Mouse (Mus musculus): Measurements from ENCODE around the gene Ovol2.
A peak's percentile ranks its signal among the peaks of the same experiment; 100 is the strongest.

The Ovol2 gene

GRCm38 (mm10) chr2:144324218-144324617, 7.7 kb downstream of the Ovol2 start:
- DNase-seq (ENCODE audit: low spot score) = no peak

- DNase-seq (ENCODE audit: low spot score) = no peak
Observed at GRCm38 (mm10) chr2:144311372-144311771, 20.6 kb downstream of the Ovol2 start.

GRCm38 (mm10) chr2:144310273-144310672, 21.7 kb downstream of the Ovol2 start:
- DNase-seq (ENCODE audit: low spot score) = no peak

GRCm38 (mm10) chr2:144308561-144308960, 23.4 kb downstream of the Ovol2 start:
- DNase-seq (ENCODE audit: low spot score) = no peak

GRCm38 (mm10) chr2:144305721-144306294, 26.1 kb downstream of the Ovol2 start:
- DNase-seq (ENCODE audit: low spot score) = no peak

- no peak for DNase-seq (ENCODE audit: low spot score)
Observed at GRCm38 (mm10) chr2:144301101-144301500, 30.8 kb downstream of the Ovol2 start.

GRCm38 (mm10) chr2:144299749-144300669, 31.9 kb downstream of the Ovol2 start:
- no peak for DNase-seq (ENCODE audit: low spot score)

GRCm38 (mm10) chr2:144295145-144295735, 36.7 kb downstream of the Ovol2 start:
- no peak for DNase-seq (ENCODE audit: low spot score)

GRCm38 (mm10) chr2:144291600-144292305, 40.2 kb downstream of the Ovol2 start:
- no peak for DNase-seq (ENCODE audit: low spot score)

GRCm38 (mm10) chr2:144290321-144290720, 41.6 kb downstream of the Ovol2 start:
- no peak for DNase-seq (ENCODE audit: low spot score)

- DNase-seq (ENCODE audit: low spot score) = no peak
Observed at GRCm38 (mm10) chr2:144281417-144281816, 50.5 kb downstream of the Ovol2 start.

GRCm38 (mm10) chr2:144280568-144280967, 51.4 kb downstream of the Ovol2 start:
- no peak for DNase-seq (ENCODE audit: low spot score)

GRCm38 (mm10) chr2:144279742-144280141, 52.2 kb downstream of the Ovol2 start:
- no peak for DNase-seq (ENCODE audit: low spot score)

GRCm38 (mm10) chr2:144276885-144277284, 55.1 kb downstream of the Ovol2 start:
- DNase-seq (ENCODE audit: low spot score) = no peak

- no peak for DNase-seq (ENCODE audit: low spot score)
Observed at GRCm38 (mm10) chr2:144274741-144275140, 57.2 kb downstream of the Ovol2 start.

- DNase-seq (ENCODE audit: low spot score) = no peak
Observed at GRCm38 (mm10) chr2:144272088-144272487, 59.9 kb downstream of the Ovol2 start.

- peak; percentile 99 for DNase-seq (ENCODE audit: low spot score)
Observed at GRCm38 (mm10) chr2:144270507-144271420, 61.2 kb downstream of the Ovol2 start, which contains the start of the genes Mgme1 and Snx5. Gene Mgme1, plus strand, starts transcription at chr2:144270663. Gene Snx5, minus strand, starts transcription at chr2:144270906.

GRCm38 (mm10) chr2:144269679-144270475, 62.1 kb downstream of the Ovol2 start:
- DNase-seq (ENCODE audit: low spot score) = peak; percentile 46

GRCm38 (mm10) chr2:144269306-144269650, 62.7 kb downstream of the Ovol2 start:
- no peak for DNase-seq (ENCODE audit: low spot score)
